Mouse (Mus musculus) olfactory bulb, adult 2 months (tissue): ENCODE data around the gene Ebf3.

Experiments
- CTCF ChIP-seq: fragments of 200-500 bp; IDR thresholded peaks from 2 replicates; pipeline ENCODE4 v1.5.1; 2012; ENCODE audit warnings: low read depth, mild to moderate bottlenecking, low read length, moderate library complexity; ENCODE audit not compliant: insufficient read depth
- POLR2A ChIP-seq: fragments of 200-500 bp; IDR thresholded peaks from 2 replicates; pipeline ENCODE4 v1.6.1; 2012; ENCODE audit warnings: mild to moderate bottlenecking, low read depth, low read length, moderate library complexity; ENCODE audit not compliant: insufficient read depth

GRCm38 (mm10) chr7:137315544-137315940, 1.3 kb upstream of the Ebf3 start:
- TF ChIP-seq CTCF (no peak), POLR2A (no peak)
